Mouse (Mus musculus) spleen, adult 2 months (tissue): ENCODE measurements around the gene Dnah7b.

Source experiments
- CTCF ChIP-seq: fragments of 200-500 bp; IDR thresholded peaks from 2 replicates; pipeline ENCODE4 v1.5.1; 2011; ENCODE audit warnings: mild to moderate bottlenecking, inconsistent platforms; ENCODE audit not compliant: insufficient read depth, insufficient read length, insufficient replicate concordance; ENCODE audit errors: extremely low read depth
- POLR2A ChIP-seq: fragments of 200-500 bp; IDR thresholded peaks from 2 replicates; pipeline ENCODE4 v1.6.1; 2011; ENCODE audit warnings: low read depth, low read length, inconsistent platforms

- TF ChIP-seq POLR2A: no peak
- no peak for TF ChIP-seq CTCF
These were observed 34.0 kb upstream of the Dnah7b start for GRCm38 (mm10) chr1:46031993-46032555.
